Mouse (Mus musculus) lung, postnatal 0 days (tissue): Measurements from ENCODE around the gene Nit2. TPM values are rescaled to one million over a fixed set of nuclear protein-coding genes. Genes with fewer than 3 reads are reported as not detected.
A peak's percentile ranks its signal among the peaks of the same experiment; 100 is the strongest.

Experiments used
- ATAC-seq: fragments of 200-750 bp; cut with Nextera tagmentation; 2 replicates; pipeline ENCODE4 v1.8.0; 2017; ENCODE audit warnings: moderate library complexity
- DNase-seq: peaks from one replicate; pipeline ENCODE4 v3.0.0-alpha.2; 2016; ENCODE audit warnings: low spot score
- H3K27ac ChIP-seq: fragments of 300-500 bp; sonication (generic); 2 replicates; pipeline ENCODE4 v1.5.1; 2014; ENCODE audit warnings: antibody characterized with exemption, mild to moderate bottlenecking, low read length, mixed read lengths
- H3K27me3 ChIP-seq: fragments of 300-500 bp; sonication (generic); replicated peaks from 2 replicates; pipeline ENCODE4 v1.6.1; 2014; ENCODE audit warnings: low read length, mixed read lengths; ENCODE audit not compliant: insufficient read depth
- H3K36me3 ChIP-seq: fragments of 300-500 bp; sonication (generic); 2 replicates; pipeline ENCODE4 v1.6.1; 2014; ENCODE audit warnings: low read length, mixed read lengths; ENCODE audit not compliant: insufficient read depth
- H3K4me1 ChIP-seq: fragments of 300-500 bp; sonication (generic); 2 replicates; pipeline ENCODE4 v1.6.1; 2014; ENCODE audit warnings: antibody characterized with exemption, low read depth, low read length, mixed read lengths; ENCODE audit not compliant: insufficient read depth
- H3K4me2 ChIP-seq: fragments of 300-500 bp; sonication (generic); replicated peaks from 2 replicates; pipeline ENCODE4 v1.6.1; 2014; ENCODE audit warnings: low read depth, mild to moderate bottlenecking, low read length, moderate library complexity, mixed read lengths
- H3K4me3 ChIP-seq: fragments of 300-500 bp; sonication (generic); 2 replicates; pipeline ENCODE4 v1.5.1; 2014; ENCODE audit warnings: low read depth, low read length
- H3K9ac ChIP-seq: fragments of 300-500 bp; sonication (generic); replicated peaks from 2 replicates; pipeline ENCODE4 v1.6.1; 2014; ENCODE audit warnings: low read depth, mild to moderate bottlenecking
- H3K9me3 ChIP-seq: fragments of 300-500 bp; sonication (generic); 2 replicates; pipeline ENCODE4 v1.6.1; 2016; ENCODE audit warnings: low read length, mixed read lengths
- CTCF ChIP-seq: IDR thresholded peaks from 2 replicates; pipeline ENCODE4 v1.5.1; 2016; ENCODE audit warnings: antibody characterized with exemption, mild to moderate bottlenecking
- EP300 ChIP-seq: IDR thresholded peaks from 2 replicates; pipeline ENCODE4 v1.6.1; 2016; ENCODE audit warnings: antibody characterized with exemption, mild to moderate bottlenecking, control low read depth
- WGBS: fragments of 180-500 bp; shearing (Covaris S2); extraction: QIAGEN DNeasy Blood & Tissue Kit; methylation state at CpG from one replicate; pipeline ENCODE4 v1.1.7; 2014; 5-methylcytosine and 5-hydroxymethylcytosine counted together
- polyA plus RNA-seq: library from polyadenylated mRNA; unstranded; fragments of >200 nt; fragmentation: Nextera tagmentation; extraction: Ambion mirVana; gene quantifications from 2 replicates; pipeline ENCODE4 v1.2.1, GENCODE M21; 2015

Gene Nit2
- polyA plus RNA-seq: 35.8 and 40.0 TPM in 2 replicates

- under 1% methylated on average over 58 of the region's 58 CpGs for WGBS
- peak; percentile 82 for TF ChIP-seq CTCF
- no peak for TF ChIP-seq EP300
- peak within 1 kb of the TSS; percentile 85 for H3K27ac ChIP-seq
- peaks cover 3% of the 10 kb centered on the region; the same call in 1 of the 2 replicates for H3K36me3 ChIP-seq
- H3K4me1 ChIP-seq: no peaks in the 10 kb centered on the region
- no peaks in the 10 kb centered on the region for H3K27me3 ChIP-seq
- peak within 1 kb of the TSS; percentile 63 for H3K4me3 ChIP-seq
- H3K9ac ChIP-seq: peak within 1 kb of the TSS; percentile 24
- ATAC-seq (peak; percentile 98), DNase-seq (peak; percentile 92)
- H3K9me3 ChIP-seq: no peaks in the 10 kb centered on the region
- H3K4me2 ChIP-seq: peak within 1 kb of the TSS; percentile 85
These were observed at the start of gene Nit2 for GRCm38 (mm10) chr16:57166611-57167513. Gene Nit2, minus strand, starts transcription at chr16:57167341.

- Histone ChIP-seq H3K27ac (no peak overlapping the region), H3K9ac (no peak overlapping the region), H3K27me3 (no peaks in the 10 kb centered on the region), H3K4me3 (no peak overlapping the region), H3K9me3 (no peaks in the 10 kb centered on the region), H3K4me1 (no peaks in the 10 kb centered on the region), H3K36me3 (peaks cover 13% of the 10 kb centered on the region; the same call in 1 of the 2 replicates), H3K4me2 (no peak overlapping the region)
- ATAC-seq (no peak), DNase-seq (no peak)
- TF ChIP-seq CTCF (no peak), EP300 (no peak)
These were observed 48.8 kb upstream of the Nit2 start for GRCm38 (mm10) chr16:57215957-57216356.

GRCm38 (mm10) chr16:57211037-57211436, 43.9 kb upstream of the Nit2 start:
- no peak overlapping the region for H3K27ac ChIP-seq
- no peak overlapping the region for H3K9ac ChIP-seq
- WGBS: 87% methylated on average over 2 of the region's 2 CpGs
- no peak overlapping the region for H3K4me3 ChIP-seq
- H3K4me1 ChIP-seq: no peaks in the 10 kb centered on the region
- ATAC-seq (no peak), DNase-seq (no peak)
- H3K27me3 ChIP-seq: no peaks in the 10 kb centered on the region
- TF ChIP-seq EP300: no peak
- no peak for TF ChIP-seq CTCF
- H3K36me3 ChIP-seq: peaks cover 15% of the 10 kb centered on the region; the same call in 1 of the 2 replicates
- no peaks in the 10 kb centered on the region for H3K9me3 ChIP-seq
- H3K4me2 ChIP-seq: no peak overlapping the region

GRCm38 (mm10) chr16:57208342-57208741, 41.2 kb upstream of the Nit2 start:
- Histone ChIP-seq H3K27me3 (no peaks in the 10 kb centered on the region), H3K27ac (no peak overlapping the region), H3K4me3 (no peak overlapping the region), H3K36me3 (peaks cover 15% of the 10 kb centered on the region; the same call in 1 of the 2 replicates), H3K4me1 (no peaks in the 10 kb centered on the region), H3K4me2 (no peak overlapping the region), H3K9ac (no peak overlapping the region), H3K9me3 (no peaks in the 10 kb centered on the region)
- 48% methylated on average over 2 of the region's 2 CpGs for WGBS
- TF ChIP-seq EP300 (0 out of 2 replicates have a peak, but pooled peaks have one; percentile 14), CTCF (no peak)
- peak; percentile 87 for ATAC-seq
- DNase-seq: peak; percentile 64

GRCm38 (mm10) chr16:57197281-57197680, 30.1 kb upstream of the Nit2 start:
- H3K4me2 ChIP-seq: no peak overlapping the region
- peaks cover 7% of the 10 kb centered on the region; the same call in 1 of the 2 replicates for H3K36me3 ChIP-seq
- ATAC-seq (no peak), DNase-seq (no peak)
- H3K27me3 ChIP-seq: no peaks in the 10 kb centered on the region
- TF ChIP-seq CTCF (no peak), EP300 (no peak)
- H3K27ac ChIP-seq: no peak overlapping the region
- no peak overlapping the region for H3K4me3 ChIP-seq
- 56% methylated on average over 3 of the region's 3 CpGs for WGBS
- H3K9ac ChIP-seq: no peak overlapping the region
- no peaks in the 10 kb centered on the region for H3K4me1 ChIP-seq
- H3K9me3 ChIP-seq: no peaks in the 10 kb centered on the region

GRCm38 (mm10) chr16:57196590-57196989, 29.4 kb upstream of the Nit2 start:
- DNase-seq: no peak
- H3K27me3 ChIP-seq: no peaks in the 10 kb centered on the region
- TF ChIP-seq CTCF: no peak
- TF ChIP-seq EP300: no peak
- no peaks in the 10 kb centered on the region for H3K9me3 ChIP-seq
- H3K9ac ChIP-seq: no peak overlapping the region
- H3K4me3 ChIP-seq: no peak overlapping the region
- 82% methylated on average over 5 of the region's 5 CpGs for WGBS
- no peak overlapping the region for H3K4me2 ChIP-seq
- H3K4me1 ChIP-seq: no peaks in the 10 kb centered on the region
- H3K27ac ChIP-seq: no peak overlapping the region
- peak; percentile 23; the same call in 1 of the 2 replicates for ATAC-seq
- H3K36me3 ChIP-seq: peaks cover 13% of the 10 kb centered on the region; the same call in 1 of the 2 replicates
